Mouse (Mus musculus) forebrain, postnatal 0 days (tissue): Measurements from ENCODE around the gene Rnase10. TPM values are rescaled to one million over a fixed set of nuclear protein-coding genes. Genes with fewer than 3 reads are reported as not detected.
"Not testable (repeated sequence)": the region's sequence is repeated elsewhere in the genome, so short reads cannot be mapped to it uniquely, and the experiment has no call there.

Experiments used
- ATAC-seq: fragments of 200-750 bp; cut with Nextera tagmentation; 2 replicates; pipeline ENCODE4 v1.8.0; 2017; ENCODE audit warnings: mild to moderate bottlenecking, moderate library complexity
- DNase-seq: peaks from one replicate; pipeline ENCODE4 v3.0.0-alpha.2; 2015
- H3K27ac ChIP-seq: fragments of 300-500 bp; sonication (generic); 2 replicates; pipeline ENCODE4 v1.5.1; 2014; ENCODE audit warnings: low read depth, mild to moderate bottlenecking, antibody characterized with exemption, low read length, moderate library complexity, mixed read lengths
- H3K27me3 ChIP-seq: fragments of 300-500 bp; sonication (generic); 2 replicates; pipeline ENCODE4 v1.6.1; 2014; ENCODE audit warnings: mild to moderate bottlenecking, low read length, mixed read lengths; ENCODE audit not compliant: insufficient read depth
- H3K36me3 ChIP-seq: fragments of 300-500 bp; sonication (generic); 2 replicates; pipeline ENCODE4 v1.6.1; 2014; ENCODE audit warnings: mild to moderate bottlenecking, moderate library complexity; ENCODE audit not compliant: insufficient read depth
- H3K4me1 ChIP-seq: fragments of 300-500 bp; sonication (generic); 2 replicates; pipeline ENCODE4 v1.6.1; 2014; ENCODE audit warnings: antibody characterized with exemption; ENCODE audit not compliant: insufficient read depth
- H3K4me2 ChIP-seq: fragments of 300-500 bp; sonication (generic); 2 replicates; pipeline ENCODE4 v1.6.1; 2014; ENCODE audit warnings: low read depth, mild to moderate bottlenecking, moderate library complexity
- H3K4me3 ChIP-seq: fragments of 300-500 bp; sonication (generic); 2 replicates; pipeline ENCODE4 v1.5.1; 2014; ENCODE audit warnings: low read depth, low read length, mixed read lengths
- H3K9ac ChIP-seq: fragments of 300-500 bp; sonication (generic); 2 replicates; pipeline ENCODE4 v1.6.1; 2014; ENCODE audit warnings: mild to moderate bottlenecking
- H3K9me3 ChIP-seq: fragments of 300-500 bp; sonication (generic); 2 replicates; pipeline ENCODE4 v1.6.1; 2016; ENCODE audit warnings: low read length
- CTCF ChIP-seq: sonication (generic); IDR thresholded peaks from 2 replicates; pipeline ENCODE4 v1.5.1; 2016; ENCODE audit warnings: antibody characterized with exemption, control low read depth, low read depth
- WGBS: fragments of 180-500 bp; shearing (Covaris S2); extraction: QIAGEN DNeasy Blood & Tissue Kit; methylation state at CpG from one replicate; pipeline ENCODE4 v1.1.7; 2014; 5-methylcytosine and 5-hydroxymethylcytosine counted together
- polyA plus RNA-seq: library from polyadenylated mRNA; unstranded; fragments of >200 nt; fragmentation: Nextera tagmentation; extraction: Ambion mirVana; gene quantifications from 2 replicates; pipeline ENCODE4 v1.2.1, GENCODE M21; 2015
- total RNA-seq: library from RNA; depleted of rRNA; stranded (reverse); fragments of >200 nt; gene quantifications from 2 replicates; pipeline ENCODE4 v1.2.3, GENCODE M21; 2014; rRNA removed

Gene Rnase10
- total RNA-seq, result not detected in 2 replicates
- not detected in 2 replicates for polyA plus RNA-seq

GRCm38 (mm10) chr14:51007152-51007801 lies at the start of gene Rnase10:
Rnase10 (plus strand) TSS chr14:51007751.
- Histone ChIP-seq H3K27me3 (no peaks in the 10 kb centered on the region), H3K4me2 (no peak within 1 kb of the TSS), H3K36me3 (no peaks in the 10 kb centered on the region), H3K4me3 (no peak within 1 kb of the TSS), H3K9me3 (no peaks in the 10 kb centered on the region), H3K27ac (0 out of 2 replicates have a peak within 1 kb of the TSS, but pooled peaks have one; percentile 35), H3K4me1 (no peaks in the 10 kb centered on the region; the same call in 1 of the 2 replicates), H3K9ac (no peak within 1 kb of the TSS)
- WGBS, result 89% methylated on average over 8 of the region's 8 CpGs
- DNase-seq (no peak), ATAC-seq (no peak)
- no peak for TF ChIP-seq CTCF

GRCm38 (mm10) chr14:50958289-50958995 lies 49.1 kb upstream of the Rnase10 start:
- not testable (repeated sequence) for H3K4me3 ChIP-seq
- WGBS, result 88% methylated on average over 5 of the region's 5 CpGs

GRCm38 (mm10) chr14:50968216-50968980 lies 39.2 kb upstream of the Rnase10 start:
- Histone ChIP-seq H3K36me3 (no peaks in the 10 kb centered on the region), H3K9me3 (no peaks in the 10 kb centered on the region), H3K4me2 (no peak overlapping the region), H3K9ac (no peak overlapping the region), H3K4me3 (no peak overlapping the region), H3K27me3 (no peaks in the 10 kb centered on the region), H3K27ac (no peak overlapping the region), H3K4me1 (peaks cover 8% of the 10 kb centered on the region; the same call in 1 of the 2 replicates)
- TF ChIP-seq CTCF, result no peak
- DNase-seq, result no peak
- ATAC-seq, result no peak
- WGBS, result 77% methylated on average over 5 of the region's 5 CpGs

More at GRCm38 (mm10) chr14:50958289-50958995, 49.1 kb upstream of the Rnase10 start:
- ATAC-seq, H3K27ac ChIP-seq, H3K27me3 ChIP-seq, H3K9me3 ChIP-seq, H3K36me3 ChIP-seq, H3K9ac ChIP-seq, H3K4me1 ChIP-seq, H3K4me2 ChIP-seq, DNase-seq: not testable (repeated sequence)

- H3K4me1 ChIP-seq, result peaks cover 8% of the 10 kb centered on the region; the same call in 1 of the 2 replicates
- H3K27me3 ChIP-seq, result no peaks in the 10 kb centered on the region
- peak; percentile 62 for ATAC-seq
- H3K27ac ChIP-seq, result no peak overlapping the region
- no peaks in the 10 kb centered on the region for H3K36me3 ChIP-seq
- DNase-seq, result no peak
- WGBS, result 0% methylated on average over 1 of the region's 1 CpGs
- 0 out of 2 replicates have a peak overlapping the region, but pooled peaks have one; percentile 15 for H3K4me2 ChIP-seq
- H3K4me3 ChIP-seq, result no peak overlapping the region
- no peak for TF ChIP-seq CTCF
- H3K9ac ChIP-seq, result no peak overlapping the region
- no peaks in the 10 kb centered on the region for H3K9me3 ChIP-seq
These were observed 38.5 kb upstream of the Rnase10 start for GRCm38 (mm10) chr14:50969041-50969440.

- WGBS, result 8% methylated on average over 12 of the region's 12 CpGs
- Histone ChIP-seq H3K27ac (peak overlapping the region; percentile 71), H3K36me3 (no peaks in the 10 kb centered on the region), H3K4me1 (peaks cover 8% of the 10 kb centered on the region; the same call in 1 of the 2 replicates), H3K9me3 (no peaks in the 10 kb centered on the region), H3K4me2 (peak overlapping the region; percentile 15; the same call in 1 of the 2 replicates), H3K9ac (no peak overlapping the region), H3K4me3 (no peak overlapping the region), H3K27me3 (no peaks in the 10 kb centered on the region)
- TF ChIP-seq CTCF, result no peak
- ATAC-seq (peak; percentile 78), DNase-seq (peak; percentile 60)
These were observed 37.7 kb upstream of the Rnase10 start for GRCm38 (mm10) chr14:50969558-50970544.

- TF ChIP-seq CTCF, result no peak
- no peak for ATAC-seq
- DNase-seq, result no peak
- Histone ChIP-seq H3K27ac (no peak overlapping the region), H3K9me3 (no peaks in the 10 kb centered on the region), H3K9ac (no peak overlapping the region), H3K4me3 (no peak overlapping the region), H3K36me3 (no peaks in the 10 kb centered on the region), H3K4me1 (peaks cover 8% of the 10 kb centered on the region; the same call in 1 of the 2 replicates), H3K27me3 (no peaks in the 10 kb centered on the region), H3K4me2 (no peak overlapping the region)
- 61% methylated on average over 1 of the region's 1 CpGs for WGBS
These were observed 36.7 kb upstream of the Rnase10 start for GRCm38 (mm10) chr14:50970822-50971221.

- not testable (repeated sequence) for H3K4me1 ChIP-seq, H3K27me3 ChIP-seq, H3K36me3 ChIP-seq, H3K27ac ChIP-seq, DNase-seq, H3K9me3 ChIP-seq, H3K4me3 ChIP-seq, H3K4me2 ChIP-seq, ATAC-seq, H3K9ac ChIP-seq
- 83% methylated on average over 5 of the region's 5 CpGs for WGBS
These were observed 34.5 kb upstream of the Rnase10 start for GRCm38 (mm10) chr14:50973054-50973453.
